Mouse (Mus musculus) skeletal muscle tissue, adult 2 months (tissue): ENCODE data around the gene Epha5.

ENCODE experiments used
- DNase-seq: peaks from one replicate; pipeline ENCODE4 v3.0.0-alpha.2; 2012; ENCODE audit warnings: low read depth, low spot score

The Epha5 gene

GRCm38 (mm10) chr5:84417062-84417879, at the start of gene Epha5:
Epha5 (minus strand) TSS chr5:84417382.
- no peak for DNase-seq

DNA sequence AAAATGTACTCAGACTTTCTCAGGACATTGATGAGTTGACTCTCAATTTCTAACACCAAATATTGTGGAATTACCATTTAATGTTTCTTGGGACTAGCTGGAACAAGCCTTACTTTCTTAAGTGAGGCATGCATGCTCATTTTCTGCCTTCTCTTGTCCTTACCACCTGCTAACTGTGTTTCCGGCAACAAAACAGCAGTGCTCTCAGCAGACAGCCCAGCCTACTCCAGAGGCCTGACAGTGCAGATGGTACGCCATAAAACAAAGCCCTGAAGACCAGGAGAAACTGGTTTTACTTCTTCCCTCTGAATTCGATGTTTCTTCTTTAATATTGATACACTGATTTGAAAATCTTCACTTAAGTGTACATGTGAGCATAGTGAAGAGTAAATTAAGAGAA, 39.0 kb upstream of the Epha5 start:
- DNase-seq: no peak

DNA sequence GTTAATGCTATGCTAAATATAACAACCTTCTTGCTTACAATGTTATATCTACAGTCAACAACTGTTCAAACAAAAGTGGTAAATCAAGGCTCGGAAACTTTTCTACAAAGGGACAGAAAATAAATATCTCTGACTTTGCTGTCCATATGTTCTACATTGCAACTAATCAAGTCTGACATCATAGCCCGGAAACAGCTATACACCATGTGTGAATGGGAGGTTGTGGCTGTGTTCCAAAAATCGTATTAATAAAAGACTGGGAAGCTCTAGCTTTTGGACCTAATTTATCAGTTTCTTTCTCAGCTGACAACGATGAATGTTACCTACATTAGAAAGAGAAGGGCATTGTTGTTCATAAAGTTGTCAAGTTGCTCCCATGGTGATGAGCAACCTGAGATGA, 37.5 kb upstream of the Epha5 start:
- DNase-seq: no peak

DNA sequence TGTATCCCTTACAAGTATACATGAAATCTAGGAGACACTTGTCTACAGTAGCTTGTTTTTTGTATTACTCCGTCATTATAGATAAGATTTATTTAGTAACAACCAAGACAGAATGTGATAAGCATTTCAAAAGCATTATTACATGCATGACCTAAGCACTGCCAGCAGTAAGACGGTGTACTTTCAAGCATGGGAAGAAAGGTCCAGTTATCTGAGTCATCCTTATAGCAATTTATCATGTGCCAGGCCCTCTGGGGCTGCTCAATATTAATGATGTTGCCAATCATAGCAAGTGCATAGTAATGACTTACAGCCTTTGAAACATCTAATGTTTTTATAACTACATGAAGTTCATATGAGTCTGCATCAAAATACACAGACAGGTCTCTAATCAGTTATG, 36.7 kb upstream of the Epha5 start:
- no peak for DNase-seq

DNA sequence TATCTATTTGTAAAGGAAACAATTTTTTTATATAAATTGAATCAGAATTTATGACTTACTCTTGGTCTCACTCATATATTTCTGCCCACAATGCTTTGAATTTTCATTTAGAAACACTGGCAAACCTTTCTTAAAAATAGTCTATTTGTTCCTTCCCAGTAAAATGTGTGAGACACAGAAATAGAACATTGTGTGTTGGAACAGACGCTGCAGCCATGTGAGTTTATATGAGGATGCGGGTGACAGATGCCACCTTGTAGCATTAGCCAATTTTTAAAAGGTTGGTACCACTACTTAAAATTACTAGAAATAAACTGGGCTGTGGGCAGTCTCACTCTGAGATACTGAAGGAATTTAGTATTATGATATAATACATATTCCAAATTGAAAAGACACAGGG, 23.1 kb upstream of the Epha5 start:
- DNase-seq: no peak

GRCm38 (mm10) chr5:84415961-84416821, 991 bp downstream of the Epha5 start:
- no peak for DNase-seq

GRCm38 (mm10) chr5:84414931-84415431, 2.2 kb downstream of the Epha5 start:
- no peak for DNase-seq

GRCm38 (mm10) chr5:84413026-84413425, 4.2 kb downstream of the Epha5 start:
- DNase-seq: no peak

- no peak for DNase-seq
Measured at GRCm38 (mm10) chr5:84408370-84408769, 8.8 kb downstream of the Epha5 start.

DNA sequence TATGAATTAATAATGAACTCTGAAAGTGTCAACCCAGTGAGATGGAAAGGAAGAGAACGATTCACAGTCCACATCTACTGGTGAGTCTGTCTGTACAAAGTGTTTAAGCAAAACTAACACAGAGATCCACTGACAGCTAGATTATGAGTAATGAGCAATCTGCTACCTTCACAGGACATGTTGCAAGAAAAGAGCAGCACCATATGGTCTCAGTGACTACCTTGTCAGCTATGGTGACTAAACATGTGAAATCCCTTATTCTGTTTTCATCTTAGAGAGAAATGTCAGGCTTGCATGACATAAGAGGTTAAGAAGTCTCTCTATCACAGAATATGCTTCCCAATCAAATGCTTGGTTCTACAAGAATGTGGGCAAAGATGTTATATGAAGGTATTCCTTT, 20.1 kb downstream of the Epha5 start:
- no peak for DNase-seq

DNA sequence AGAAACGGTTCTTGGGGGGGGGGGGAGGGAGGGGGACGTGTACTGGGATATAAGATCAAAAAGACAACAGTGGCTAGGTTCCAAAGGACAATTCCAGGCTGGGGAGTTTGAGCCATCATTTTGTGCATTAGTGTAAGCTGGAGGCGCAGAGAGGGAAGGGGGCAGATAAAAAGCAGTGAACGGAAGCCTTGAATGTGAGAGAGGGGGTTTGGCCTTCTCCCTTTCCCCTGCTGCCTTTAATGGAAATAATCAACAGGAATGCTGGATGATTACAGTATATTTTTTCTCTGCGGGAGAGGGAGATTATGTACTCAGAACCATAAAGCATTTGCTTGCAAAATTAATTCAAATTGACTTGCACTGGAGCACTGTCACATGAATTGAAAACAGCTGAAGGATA, 51.8 kb downstream of the Epha5 start:
- no peak for DNase-seq

DNA sequence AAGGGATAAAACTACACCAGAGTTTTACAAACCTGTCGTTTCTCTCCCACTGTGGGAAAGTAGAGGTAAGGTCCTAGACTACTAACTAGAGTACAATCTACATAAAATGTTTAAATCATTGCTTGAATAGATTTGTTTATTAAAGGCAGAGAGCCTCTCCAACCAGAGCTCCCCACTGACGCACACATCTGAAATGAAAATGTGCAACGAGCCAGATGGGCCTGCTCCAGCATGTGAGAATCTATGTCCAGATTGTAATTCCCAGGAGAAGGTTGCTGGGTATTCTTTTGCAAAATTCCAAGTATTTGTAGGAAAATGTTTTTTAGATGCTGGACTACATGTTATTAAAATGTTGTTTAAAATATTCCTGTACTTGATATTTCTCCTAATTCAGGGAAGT, 57.8 kb downstream of the Epha5 start:
- no peak for DNase-seq

GRCm38 (mm10) chr5:84353069-84353468, 64.1 kb downstream of the Epha5 start:
- DNase-seq: no peak

DNA sequence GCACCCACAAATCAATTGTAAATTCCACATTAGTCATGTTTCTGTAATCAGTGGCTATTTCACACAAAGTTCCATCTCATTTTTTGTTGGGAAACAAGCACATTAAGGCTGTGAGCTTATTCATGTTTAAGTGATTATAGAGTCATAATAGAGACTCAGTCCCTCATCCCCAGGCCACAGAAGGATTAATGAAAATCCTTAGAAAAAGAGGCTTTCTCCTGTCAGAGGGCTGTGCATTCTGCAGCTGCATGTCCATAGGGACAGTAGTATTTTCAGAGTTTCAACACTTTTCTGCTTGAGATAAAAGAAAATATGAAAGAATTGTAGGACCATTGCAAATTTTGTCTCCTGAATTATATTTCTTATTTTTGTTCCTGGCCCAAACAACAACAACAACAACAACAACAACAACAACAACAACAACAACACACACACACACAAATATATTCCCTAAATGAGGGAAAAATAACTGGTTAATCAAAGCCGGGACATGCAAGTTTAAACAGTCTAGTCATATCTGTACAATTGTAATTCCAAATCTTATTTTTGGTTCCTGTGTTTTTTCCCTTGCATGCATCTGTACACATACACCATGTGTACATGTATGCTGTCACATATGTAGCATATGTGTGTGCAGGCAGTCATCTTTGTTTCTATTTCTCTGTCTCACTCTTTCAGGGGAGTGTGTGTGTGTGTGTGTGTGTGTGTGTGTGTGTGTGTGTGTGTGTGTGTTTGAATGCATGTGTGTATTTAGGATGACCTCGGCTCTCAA, 70.3 kb downstream of the Epha5 start:
- no peak for DNase-seq

DNA sequence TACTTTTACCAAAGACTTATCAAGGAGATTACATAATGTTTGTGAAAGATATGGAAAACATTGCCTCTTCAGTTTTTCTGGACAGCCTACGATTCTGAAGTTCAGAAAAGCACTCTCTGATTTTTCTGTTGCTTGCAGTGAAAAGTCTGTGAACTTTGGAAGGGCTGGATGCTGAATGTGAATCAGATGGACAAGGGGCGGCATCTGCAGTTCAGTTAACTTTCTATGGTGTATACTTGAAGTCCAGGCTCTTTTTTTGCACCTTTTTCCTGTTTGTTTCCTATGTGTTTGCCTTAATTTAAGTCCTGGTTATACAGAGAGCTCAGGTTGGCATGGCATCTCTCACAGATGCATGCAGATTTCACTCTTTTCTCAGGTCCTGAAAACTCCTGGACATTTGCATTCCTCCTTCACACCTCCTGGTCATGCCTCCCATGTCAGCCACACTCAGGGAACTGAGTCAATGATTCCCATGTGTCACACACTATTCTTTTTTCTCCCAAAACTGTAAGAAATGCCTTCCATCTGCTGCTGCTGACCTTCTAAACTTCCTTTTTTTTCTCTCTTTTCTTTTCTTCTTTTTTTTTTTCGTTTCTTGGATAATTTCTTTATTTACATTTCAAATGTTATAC, 81.2 kb downstream of the Epha5 start:
- no peak for DNase-seq

GRCm38 (mm10) chr5:84334481-84334880, 82.7 kb downstream of the Epha5 start:
- DNase-seq: no peak

DNA sequence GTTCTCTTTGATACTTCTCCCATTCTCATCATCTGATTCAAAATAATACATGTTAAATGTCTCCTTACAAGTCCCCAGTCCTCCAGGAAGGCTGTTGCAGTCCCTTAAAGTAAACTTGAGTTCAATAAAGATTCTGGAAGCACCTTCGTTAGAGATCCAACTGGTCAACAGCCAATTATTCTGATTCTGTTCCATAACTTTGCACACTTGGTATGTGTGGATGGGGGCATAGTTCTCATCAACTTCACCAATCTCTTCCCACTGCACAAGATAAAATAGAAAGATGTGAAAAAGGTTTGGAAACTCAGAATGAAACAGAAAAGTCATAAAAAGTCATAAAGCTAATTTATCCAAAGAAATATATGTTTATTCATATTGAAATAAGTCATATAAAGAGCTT, 85.6 kb downstream of the Epha5 start:
- no peak for DNase-seq

GRCm38 (mm10) chr5:84320553-84320952, 96.6 kb downstream of the Epha5 start:
- no peak for DNase-seq

DNA sequence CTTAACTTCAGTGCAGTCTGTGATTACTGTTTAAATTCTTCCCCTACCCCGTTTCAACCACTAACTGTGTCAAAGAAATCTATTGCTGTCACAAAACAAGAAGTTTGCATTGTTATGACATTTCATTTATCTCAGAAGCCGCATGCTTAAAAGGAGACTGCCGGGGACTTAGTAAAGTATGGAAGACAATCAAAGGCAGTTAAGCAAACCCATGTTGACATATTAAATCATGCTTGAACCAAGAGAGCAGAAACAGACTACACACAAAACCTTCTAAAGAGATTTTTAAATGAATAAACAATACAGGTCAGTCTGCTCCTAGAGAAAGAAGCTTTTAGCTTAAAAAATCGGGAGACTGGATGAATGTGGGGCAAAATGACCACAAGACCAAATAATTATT, 97.0 kb downstream of the Epha5 start:
- DNase-seq: no peak

DNA sequence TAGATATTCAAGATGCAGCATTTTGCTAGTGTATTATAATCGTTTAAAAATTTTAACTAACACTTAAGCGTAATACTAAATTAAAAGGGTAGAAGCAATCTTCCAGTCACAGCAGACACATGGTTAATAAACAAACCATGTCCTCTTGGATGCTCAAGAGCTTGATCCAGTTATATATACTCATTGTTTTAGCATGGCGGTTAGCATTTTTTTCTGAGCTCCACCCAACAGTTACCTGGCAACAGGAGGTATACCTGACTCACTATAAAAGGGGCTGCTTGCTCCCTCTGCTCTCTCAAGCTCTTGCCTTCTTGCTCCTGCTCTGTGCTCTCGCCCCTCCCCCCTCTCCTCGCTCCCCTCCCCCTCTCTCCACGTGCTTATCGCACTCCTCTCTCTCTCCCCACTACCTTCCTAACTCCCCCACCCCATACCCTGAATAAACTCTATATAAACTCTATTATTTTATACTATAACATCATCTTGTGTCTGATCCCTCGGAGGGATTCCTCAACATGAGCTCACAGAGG, 98.3 kb downstream of the Epha5 start:
- no peak for DNase-seq

GRCm38 (mm10) chr5:84317839-84318238, 99.3 kb downstream of the Epha5 start:
- no peak for DNase-seq
